Mouse (Mus musculus): ENCODE measurements at regions not wholly inside any gene's neighbourhood (a gene's known extent, or its start where the extent isn't known, plus 50 kb on each side); places are given as distances from the start of the nearest gene placed in this dataset.

- no peak for DNase-seq
Observed at GRCm38 (mm10) chr1:13807786-13808185, 2285.3 kb downstream of the 4930444P10Rik start.

- DNase-seq, result no peak
Observed at GRCm38 (mm10) chr1:13800460-13800859, 2292.7 kb downstream of the 4930444P10Rik start.

- DNase-seq, result no peak
Observed at GRCm38 (mm10) chr1:13798848-13799247, 2294.3 kb downstream of the 4930444P10Rik start.

DNA sequence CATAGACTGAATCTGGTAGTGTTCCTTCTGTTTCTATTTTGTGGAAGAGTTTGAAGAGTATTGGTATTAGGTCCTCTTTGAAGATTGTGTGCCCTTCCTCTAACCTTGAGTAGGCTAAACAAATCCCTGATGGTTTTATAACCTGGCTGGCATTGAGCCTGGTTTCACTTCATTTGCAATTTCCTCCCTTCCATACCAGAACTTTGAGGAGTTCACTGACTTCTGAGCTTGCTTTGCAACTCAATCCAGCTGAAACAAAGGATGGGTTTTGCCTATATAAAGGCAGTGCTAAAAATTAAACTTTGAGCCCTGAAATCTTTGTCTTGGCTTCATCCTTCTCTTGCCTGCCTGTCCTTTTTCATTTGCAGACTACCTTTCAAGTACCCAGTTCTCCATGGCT, 2297.9 kb downstream of the 4930444P10Rik start:
- no peak for DNase-seq

DNA sequence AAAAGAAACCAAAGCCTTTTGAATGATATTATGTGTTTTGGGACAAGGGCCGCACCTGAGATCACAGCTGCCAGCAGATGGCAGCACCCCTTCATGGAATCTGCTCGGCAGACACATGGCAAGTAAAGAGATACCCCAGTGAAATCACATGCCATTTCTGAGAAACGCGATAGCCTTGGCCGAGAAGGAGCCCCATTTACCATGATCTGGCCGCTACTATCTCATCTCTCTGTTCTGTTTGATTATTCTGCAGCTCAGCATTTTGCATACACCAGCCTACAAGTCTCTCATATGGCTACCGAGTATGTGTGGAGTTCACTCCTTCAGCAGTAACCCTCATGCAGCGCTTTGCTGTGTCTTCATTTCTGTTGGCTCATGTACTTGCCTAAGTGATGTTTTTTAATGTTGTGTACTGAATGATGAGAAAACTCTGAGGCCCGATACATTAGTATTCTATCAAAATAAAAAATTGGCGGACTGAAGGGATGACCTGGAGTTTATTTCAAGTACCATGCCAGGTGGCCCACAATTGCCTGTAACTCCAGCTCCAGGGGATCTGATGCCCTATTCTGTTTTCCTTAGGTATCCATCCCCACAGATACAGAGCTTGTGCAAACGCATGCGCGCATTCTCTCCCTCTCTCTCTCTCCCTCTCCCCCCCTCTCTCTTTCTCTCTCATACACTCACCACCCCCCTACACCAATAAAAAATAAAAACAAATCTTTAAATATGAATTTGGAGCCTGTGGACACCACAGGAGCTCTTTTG, 2303.6 kb downstream of the 4930444P10Rik start:
- DNase-seq, result peak; percentile 23

- DNase-seq, result no peak
Observed at GRCm38 (mm10) chr1:13787016-13787415, 2306.1 kb downstream of the 4930444P10Rik start.

- DNase-seq, result no peak
Observed at GRCm38 (mm10) chr1:13784396-13784795, 2308.7 kb downstream of the 4930444P10Rik start.

DNA sequence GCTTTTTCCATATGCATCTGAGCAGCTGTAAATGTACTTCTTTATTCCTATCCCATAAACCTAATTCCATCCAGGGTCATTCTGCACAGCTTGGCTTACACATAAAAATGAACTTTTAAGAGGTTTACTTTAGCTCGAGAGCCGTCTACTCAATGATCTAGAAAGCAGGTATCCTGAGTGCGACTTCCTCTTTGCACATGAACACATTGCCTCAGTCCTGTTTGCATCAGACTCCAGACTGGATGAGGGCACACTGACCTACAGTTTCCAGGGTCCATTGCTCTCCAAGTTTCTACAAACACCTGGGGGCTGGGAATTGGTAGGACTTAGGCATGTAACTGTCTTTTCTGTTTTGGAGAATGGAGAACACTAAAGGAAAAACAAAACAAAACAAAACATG, 2310.5 kb downstream of the 4930444P10Rik start:
- DNase-seq, result no peak

DNA sequence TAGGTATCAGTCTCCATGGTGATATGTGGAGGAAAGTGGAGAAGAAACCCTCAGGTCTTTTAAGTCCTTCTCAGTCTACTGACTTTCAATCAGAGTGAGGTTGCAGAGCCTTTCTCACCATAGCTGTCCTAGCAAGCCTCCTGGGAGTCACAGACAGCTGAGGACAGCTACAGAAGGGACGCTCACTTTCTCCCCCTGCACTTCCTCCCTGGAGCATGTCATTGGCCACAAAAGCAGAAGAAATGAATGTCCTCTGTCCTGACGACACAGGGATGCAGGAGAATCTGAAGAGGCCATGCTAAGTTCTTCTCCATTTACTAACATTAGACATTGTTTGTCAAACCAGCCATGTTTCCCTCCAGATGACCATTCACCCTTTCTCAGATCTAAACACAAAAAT, 2321.0 kb downstream of the 4930444P10Rik start:
- no peak for DNase-seq

DNA sequence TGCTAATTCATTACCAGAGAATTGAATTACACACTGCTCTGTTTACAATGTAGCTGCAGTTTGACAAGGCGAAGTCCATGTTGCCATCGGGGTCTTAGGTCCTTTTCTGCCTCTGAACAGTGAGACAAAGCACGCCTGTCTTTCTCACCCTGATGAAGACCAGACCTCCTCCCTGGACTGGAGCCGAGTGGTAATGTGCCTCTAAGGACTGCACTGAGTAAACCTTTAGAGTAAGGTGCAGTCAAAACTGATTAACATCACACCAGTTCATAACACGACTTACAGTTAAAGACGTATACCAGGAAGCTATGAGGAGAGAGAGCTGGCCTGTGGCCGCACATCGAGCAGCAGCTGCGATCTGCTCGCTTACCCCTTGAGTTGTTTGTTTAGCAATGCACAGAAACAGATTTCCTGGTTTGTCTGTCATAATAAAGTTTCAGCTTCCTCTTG, 2322.1 kb downstream of the 4930444P10Rik start:
- no peak for DNase-seq

- DNase-seq, result no peak
Observed at GRCm38 (mm10) chr1:13752479-13752878, 2338.6 kb downstream of the A830018L16Rik start.

- DNase-seq, result no peak
Observed at GRCm38 (mm10) chr1:13751381-13751780, 2337.5 kb downstream of the A830018L16Rik start.

Data from cerebellum, adult 11-12 months (tissue).